Mouse (Mus musculus): ENCODE results near the gene Tnr. TPM values are rescaled to one million over a fixed set of nuclear protein-coding genes. Genes with fewer than 3 reads are reported as not detected.
A peak's percentile ranks its signal among the peaks of the same experiment; 100 is the strongest.

Tnr gene
- polyA plus RNA-seq, 1 experiment from 2014 or later = 7.4 TPM

GRCm38 (mm10) chr1:159551591-159552442 is 28.2 kb downstream of the Tnr start:
- ATAC-seq = peak; percentile 78
- Histone ChIP-seq H3K27ac (ENCODE audit: low read length) (peak overlapping the region; percentile 60), H3K36me3 (ENCODE audit: control insufficient read depth, insufficient read depth) (no peaks in the 10 kb centered on the region), H3K4me3 (replicated peaks; ENCODE audit: low read length) (no peak overlapping the region), H3K27me3 (replicated peaks; ENCODE audit: control insufficient read depth, insufficient read depth, low read length) (no peaks in the 10 kb centered on the region), H3K4me2 (ENCODE audit: low read length) (peak overlapping the region; percentile 17; the same call in 1 of the 2 replicates), H3K4me1 (replicated peaks; ENCODE audit: control insufficient read depth, insufficient read depth, low read length) (peaks cover 21% of the 10 kb centered on the region), H3K9ac (replicated peaks; ENCODE audit: low read depth, low read length) (peak overlapping the region; percentile 6; the same call in 1 of the 2 replicates), H3K9me3 (ENCODE audit: control insufficient read depth, low read length) (no peaks in the 10 kb centered on the region)
- WGBS = 11% methylated on average over 17 of the region's 17 CpGs

- H3K9ac ChIP-seq (replicated peaks; ENCODE audit: low read depth, low read length) = no peak overlapping the region
- H3K9me3 ChIP-seq (ENCODE audit: control insufficient read depth, low read length) = no peaks in the 10 kb centered on the region
- 74% methylated on average over 3 of the region's 3 CpGs for WGBS
- ATAC-seq = no peak
- H3K4me3 ChIP-seq (replicated peaks; ENCODE audit: low read length) = no peak overlapping the region
- no peak overlapping the region for H3K27ac ChIP-seq (ENCODE audit: low read length)
- no peak overlapping the region for H3K4me2 ChIP-seq (ENCODE audit: low read length)
- no peaks in the 10 kb centered on the region for H3K4me1 ChIP-seq (replicated peaks; ENCODE audit: control insufficient read depth, insufficient read depth, low read length)
- H3K36me3 ChIP-seq (ENCODE audit: control insufficient read depth, insufficient read depth) = no peaks in the 10 kb centered on the region
- H3K27me3 ChIP-seq (replicated peaks; ENCODE audit: control insufficient read depth, insufficient read depth, low read length) = no peaks in the 10 kb centered on the region
Observed at GRCm38 (mm10) chr1:159561616-159562015, 38.0 kb downstream of the Tnr start.

DNA sequence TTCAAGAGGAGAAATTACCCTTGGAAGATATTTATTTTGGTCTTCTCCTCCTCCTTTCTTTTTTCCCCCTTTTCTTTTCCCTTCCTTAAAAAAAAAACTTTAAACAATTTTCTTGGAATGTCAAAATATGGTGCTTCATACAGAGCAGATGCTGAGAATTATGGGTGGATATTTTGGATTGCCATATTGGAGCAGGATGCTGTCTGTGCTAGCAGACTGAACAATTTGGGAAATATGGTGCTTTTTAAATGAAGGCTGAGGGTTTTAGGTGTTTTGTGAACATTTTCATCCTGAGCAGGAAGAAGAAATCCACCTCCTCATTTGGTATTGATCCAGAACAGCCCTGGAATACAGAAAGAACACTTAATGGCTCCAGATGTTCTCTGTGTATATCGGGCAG is 41.6 kb downstream of the Tnr start:
- Histone ChIP-seq H3K27me3 (replicated peaks; ENCODE audit: control insufficient read depth, insufficient read depth, low read length) (no peaks in the 10 kb centered on the region), H3K36me3 (ENCODE audit: control insufficient read depth, insufficient read depth) (no peaks in the 10 kb centered on the region), H3K9ac (replicated peaks; ENCODE audit: low read depth, low read length) (no peak overlapping the region), H3K4me3 (replicated peaks; ENCODE audit: low read length) (no peak overlapping the region), H3K27ac (ENCODE audit: low read length) (peak overlapping the region; percentile 3), H3K4me2 (ENCODE audit: low read length) (no peak overlapping the region), H3K4me1 (replicated peaks; ENCODE audit: control insufficient read depth, insufficient read depth, low read length) (peaks cover 5% of the 10 kb centered on the region; the same call in 1 of the 2 replicates), H3K9me3 (ENCODE audit: control insufficient read depth, low read length) (no peaks in the 10 kb centered on the region)
- ATAC-seq = no peak
- WGBS = 82% methylated on average over 1 of the region's 1 CpGs

GRCm38 (mm10) chr1:159566046-159566445 is 42.5 kb downstream of the Tnr start:
- Histone ChIP-seq H3K36me3 (ENCODE audit: control insufficient read depth, insufficient read depth) (no peaks in the 10 kb centered on the region), H3K9me3 (ENCODE audit: control insufficient read depth, low read length) (no peaks in the 10 kb centered on the region), H3K9ac (replicated peaks; ENCODE audit: low read depth, low read length) (no peak overlapping the region), H3K27ac (ENCODE audit: low read length) (no peak overlapping the region), H3K4me3 (replicated peaks; ENCODE audit: low read length) (no peak overlapping the region), H3K4me1 (replicated peaks; ENCODE audit: control insufficient read depth, insufficient read depth, low read length) (peaks cover 13% of the 10 kb centered on the region), H3K27me3 (replicated peaks; ENCODE audit: control insufficient read depth, insufficient read depth, low read length) (no peaks in the 10 kb centered on the region), H3K4me2 (ENCODE audit: low read length) (no peak overlapping the region)
- ATAC-seq = no peak
- WGBS = 84% methylated on average over 6 of the region's 6 CpGs

DNA sequence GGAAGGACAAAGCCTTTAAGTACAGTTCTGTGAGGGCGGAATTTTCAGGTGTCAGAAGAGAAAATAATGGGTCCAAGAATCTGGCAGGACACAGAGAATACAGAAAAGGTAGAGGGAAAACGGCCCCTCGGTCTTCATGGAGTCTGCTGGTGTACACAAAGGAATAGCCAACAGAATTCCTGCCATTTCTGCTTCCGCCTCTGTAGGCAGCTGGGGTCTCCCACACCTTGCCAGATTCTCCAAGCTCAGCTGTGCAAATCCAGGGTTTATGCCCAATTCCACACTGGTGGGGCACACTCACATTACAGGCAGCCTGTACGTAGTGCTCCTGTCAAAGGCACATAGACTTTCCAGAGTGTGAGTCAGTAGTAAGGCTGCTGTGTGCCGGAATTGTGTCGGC is 43.6 kb downstream of the Tnr start:
- 78% methylated on average over 7 of the region's 7 CpGs for WGBS
- Histone ChIP-seq H3K4me1 (replicated peaks; ENCODE audit: control insufficient read depth, insufficient read depth, low read length) (peaks cover 13% of the 10 kb centered on the region), H3K27ac (ENCODE audit: low read length) (no peak overlapping the region), H3K27me3 (replicated peaks; ENCODE audit: control insufficient read depth, insufficient read depth, low read length) (no peaks in the 10 kb centered on the region), H3K9me3 (ENCODE audit: control insufficient read depth, low read length) (no peaks in the 10 kb centered on the region), H3K4me3 (replicated peaks; ENCODE audit: low read length) (no peak overlapping the region), H3K36me3 (ENCODE audit: control insufficient read depth, insufficient read depth) (no peaks in the 10 kb centered on the region), H3K4me2 (ENCODE audit: low read length) (no peak overlapping the region), H3K9ac (replicated peaks; ENCODE audit: low read depth, low read length) (no peak overlapping the region)
- ATAC-seq = no peak

DNA sequence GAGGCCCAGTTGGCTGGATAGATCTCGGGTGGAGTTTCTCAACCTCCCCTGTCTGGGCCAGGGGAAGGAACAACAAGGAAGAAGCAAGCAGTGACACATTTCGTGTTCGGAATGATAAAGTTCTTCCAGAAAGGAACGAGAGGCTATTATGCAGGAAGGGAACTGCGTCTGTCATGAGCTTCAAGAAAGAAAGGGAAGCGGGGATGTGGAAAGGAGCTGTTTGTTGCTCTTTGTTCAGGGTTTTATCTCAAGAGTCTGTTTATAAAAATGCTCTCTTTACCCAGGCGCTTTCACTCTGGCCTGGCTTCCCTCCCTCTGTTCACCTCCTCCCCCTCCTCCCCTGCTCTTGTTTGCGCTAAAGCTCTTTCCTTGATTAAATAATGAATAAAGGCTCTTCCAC is 46.7 kb downstream of the Tnr start:
- peak overlapping the region; percentile 54 for H3K27ac ChIP-seq (ENCODE audit: low read length)
- peak; percentile 52 for ATAC-seq
- 14% methylated on average over 8 of the region's 8 CpGs for WGBS

DNA sequence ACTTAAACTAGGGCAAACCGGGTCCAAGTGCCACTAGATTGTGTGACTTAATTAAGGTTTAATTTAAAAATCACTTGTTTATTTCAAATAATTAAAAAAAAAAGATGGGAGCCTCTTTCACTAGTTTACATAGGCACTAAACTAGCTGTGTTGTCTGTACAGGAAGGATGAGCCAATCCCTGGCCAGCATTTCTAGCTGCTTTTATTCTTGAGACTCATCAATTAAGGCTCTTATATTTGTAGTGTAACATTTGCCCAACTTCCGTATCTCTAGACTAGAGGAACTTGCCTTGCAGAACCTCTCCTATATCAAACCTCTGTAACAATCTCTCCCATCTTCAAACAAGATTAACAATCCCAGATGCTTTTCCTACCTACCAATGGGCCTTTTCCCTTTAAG is 47.3 kb downstream of the Tnr start:
- WGBS = 29% methylated on average over 2 of the region's 2 CpGs
- ATAC-seq = 0 out of 2 replicates have a peak, but pooled peaks have one; percentile 27
- peaks cover 13% of the 10 kb centered on the region for H3K4me1 ChIP-seq (replicated peaks; ENCODE audit: control insufficient read depth, insufficient read depth, low read length)
- H3K27me3 ChIP-seq (replicated peaks; ENCODE audit: control insufficient read depth, insufficient read depth, low read length) = no peaks in the 10 kb centered on the region
- H3K9me3 ChIP-seq (ENCODE audit: control insufficient read depth, low read length) = no peaks in the 10 kb centered on the region
- no peak overlapping the region for H3K27ac ChIP-seq (ENCODE audit: low read length)
- H3K4me2 ChIP-seq (ENCODE audit: low read length) = no peak overlapping the region
- no peak overlapping the region for H3K9ac ChIP-seq (replicated peaks; ENCODE audit: low read depth, low read length)
- H3K4me3 ChIP-seq (replicated peaks; ENCODE audit: low read length) = no peak overlapping the region
- no peaks in the 10 kb centered on the region for H3K36me3 ChIP-seq (ENCODE audit: control insufficient read depth, insufficient read depth)

More for the DNA sequence above, 46.7 kb downstream of the Tnr start:
- H3K4me2 ChIP-seq (ENCODE audit: low read length) = peak overlapping the region; percentile 22; the same call in 1 of the 2 replicates
- no peak overlapping the region for H3K9ac ChIP-seq (replicated peaks; ENCODE audit: low read depth, low read length)
- H3K27me3 ChIP-seq (replicated peaks; ENCODE audit: control insufficient read depth, insufficient read depth, low read length) = no peaks in the 10 kb centered on the region
- peaks cover 13% of the 10 kb centered on the region for H3K4me1 ChIP-seq (replicated peaks; ENCODE audit: control insufficient read depth, insufficient read depth, low read length)
- H3K36me3 ChIP-seq (ENCODE audit: control insufficient read depth, insufficient read depth) = no peaks in the 10 kb centered on the region
- H3K4me3 ChIP-seq (replicated peaks; ENCODE audit: low read length) = no peak overlapping the region; the same call in 1 of the 2 replicates
- H3K9me3 ChIP-seq (ENCODE audit: control insufficient read depth, low read length) = no peaks in the 10 kb centered on the region

DNA sequence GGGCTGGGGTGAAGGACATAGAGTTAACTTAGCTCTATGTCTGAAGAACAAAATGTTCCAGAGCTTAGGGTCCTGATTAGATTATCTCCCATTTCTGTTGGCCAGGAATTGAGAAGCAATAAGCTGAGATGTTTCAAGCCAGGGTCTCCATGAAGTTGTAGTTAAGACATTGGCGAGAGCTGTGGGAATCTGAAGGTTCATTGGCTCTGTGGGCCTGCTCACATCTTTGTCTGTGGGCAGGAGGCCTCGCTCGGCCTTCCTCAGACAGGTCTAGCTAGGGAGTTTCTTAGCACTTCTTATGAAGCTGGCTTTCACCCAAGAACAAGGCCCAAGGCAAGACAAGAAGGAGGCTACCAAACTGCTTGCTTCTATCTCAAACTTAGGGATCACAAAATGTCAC is 48.4 kb downstream of the Tnr start:
- H3K9me3 ChIP-seq (ENCODE audit: control insufficient read depth, low read length) = no peaks in the 10 kb centered on the region
- peaks cover 13% of the 10 kb centered on the region for H3K4me1 ChIP-seq (replicated peaks; ENCODE audit: control insufficient read depth, insufficient read depth, low read length)
- no peak overlapping the region for H3K4me3 ChIP-seq (replicated peaks; ENCODE audit: low read length)
- H3K36me3 ChIP-seq (ENCODE audit: control insufficient read depth, insufficient read depth) = no peaks in the 10 kb centered on the region
- WGBS = 88% methylated on average over 3 of the region's 3 CpGs
- H3K27ac ChIP-seq (ENCODE audit: low read length) = no peak overlapping the region
- no peak for ATAC-seq
- H3K9ac ChIP-seq (replicated peaks; ENCODE audit: low read depth, low read length) = no peak overlapping the region
- no peaks in the 10 kb centered on the region for H3K27me3 ChIP-seq (replicated peaks; ENCODE audit: control insufficient read depth, insufficient read depth, low read length)
- no peak overlapping the region for H3K4me2 ChIP-seq (ENCODE audit: low read length)

DNA sequence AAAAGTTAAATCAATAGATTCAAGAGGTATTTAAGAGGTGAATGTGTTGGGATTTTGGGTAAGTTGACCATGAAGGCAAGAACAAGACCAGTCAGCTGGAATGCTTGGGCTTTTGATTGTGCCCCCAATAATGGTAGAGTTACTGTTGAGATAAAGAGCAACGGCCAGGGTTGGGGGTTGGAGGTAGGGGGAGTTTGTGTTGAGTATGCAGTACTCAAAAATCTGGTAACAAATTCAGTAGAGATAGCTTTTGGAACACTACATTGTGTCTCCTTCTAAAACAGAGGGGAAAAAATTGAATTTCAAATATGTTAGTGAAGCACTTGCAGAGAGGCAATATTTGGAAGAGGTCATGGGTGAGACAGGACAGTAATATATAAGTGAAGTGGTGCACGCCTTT is 49.5 kb downstream of the Tnr start:
- H3K9ac ChIP-seq (replicated peaks; ENCODE audit: low read depth, low read length) = no peak overlapping the region
- 86% methylated on average over 2 of the region's 2 CpGs for WGBS
- H3K4me1 ChIP-seq (replicated peaks; ENCODE audit: control insufficient read depth, insufficient read depth, low read length) = peaks cover 11% of the 10 kb centered on the region
- H3K27me3 ChIP-seq (replicated peaks; ENCODE audit: control insufficient read depth, insufficient read depth, low read length) = no peaks in the 10 kb centered on the region
- H3K36me3 ChIP-seq (ENCODE audit: control insufficient read depth, insufficient read depth) = no peaks in the 10 kb centered on the region
- no peak for ATAC-seq
- H3K4me3 ChIP-seq (replicated peaks; ENCODE audit: low read length) = no peak overlapping the region
- H3K27ac ChIP-seq (ENCODE audit: low read length) = no peak overlapping the region
- no peak overlapping the region for H3K4me2 ChIP-seq (ENCODE audit: low read length)
- H3K9me3 ChIP-seq (ENCODE audit: control insufficient read depth, low read length) = no peaks in the 10 kb centered on the region
